Mouse (Mus musculus) liver, adult 2 months (tissue): ENCODE measurements around the gene Fam69a. TPM values are rescaled to one million over a fixed set of nuclear protein-coding genes. Genes with fewer than 3 reads are reported as not detected.

Source experiments
- DNase-seq: peaks from one replicate; pipeline ENCODE4 v3.0.0-alpha.2; 2011; ENCODE audit warnings: low read depth, low spot score; ENCODE audit errors: extremely low read depth
- H3K27ac ChIP-seq: fragments of 200-500 bp; replicated peaks from 2 replicates; pipeline ENCODE4 v1.5.1; 2012; ENCODE audit warnings: low read depth, mild to moderate bottlenecking, control low read depth, inconsistent platforms, low read length; ENCODE audit not compliant: insufficient read depth
- H3K27me3 ChIP-seq: fragments of 200-500 bp; 2 replicates; pipeline ENCODE4 v1.6.1; 2012; ENCODE audit warnings: mild to moderate bottlenecking, moderate library complexity, low read length, inconsistent platforms; ENCODE audit not compliant: control insufficient read depth, insufficient read depth
- H3K36me3 ChIP-seq: fragments of 200-500 bp; 2 replicates; pipeline ENCODE4 v1.6.1; 2012; ENCODE audit warnings: low read length, inconsistent platforms; ENCODE audit not compliant: control insufficient read depth, insufficient read depth
- H3K4me1 ChIP-seq: fragments of 200-500 bp; 2 replicates; pipeline ENCODE4 v1.6.1; 2011; ENCODE audit warnings: low read length; ENCODE audit not compliant: control insufficient read depth, insufficient read depth
- H3K4me3 ChIP-seq: fragments of 200-500 bp; 2 replicates; pipeline ENCODE4 v1.5.1; 2011; ENCODE audit warnings: low read depth, mild to moderate bottlenecking, control low read depth, low read length, moderate library complexity; ENCODE audit not compliant: insufficient read depth
- H3K79me2 ChIP-seq: fragments of 200-500 bp; 2 replicates; pipeline ENCODE4 v1.6.1; 2012; ENCODE audit warnings: inconsistent platforms, mild to moderate bottlenecking, low read length, moderate library complexity; ENCODE audit not compliant: control insufficient read depth, insufficient read depth
- H3K9ac ChIP-seq: fragments of 200-500 bp; 2 replicates; pipeline ENCODE4 v1.6.1; 2012; ENCODE audit warnings: low read depth, mild to moderate bottlenecking, control low read depth, inconsistent platforms, low read length
- CTCF ChIP-seq: fragments of 200-500 bp; IDR thresholded peaks from 2 replicates; pipeline ENCODE4 v1.5.1; 2011; ENCODE audit warnings: low read depth, low read length, control low read depth
- POLR2A ChIP-seq: fragments of 200-500 bp; IDR thresholded peaks from 2 replicates; pipeline ENCODE4 v1.6.1; 2011; ENCODE audit warnings: low read length, control low read depth; ENCODE audit not compliant: insufficient read depth; ENCODE audit errors: extremely low read depth
- WGBS: fragments of 180-500 bp; shearing (Covaris S2); methylation state at CpG from one replicate; pipeline ENCODE4 v1.1.7; 2018; 5-methylcytosine and 5-hydroxymethylcytosine counted together
- polyA plus RNA-seq: library from polyadenylated mRNA; depleted of rRNA; stranded (reverse); fragments of >200 nt; gene quantifications from 2 replicates; pipeline ENCODE4 v1.2.3, GENCODE M21; 2012; rRNA removed
- total RNA-seq: library from RNA; depleted of rRNA; stranded (reverse); fragments of >200 nt; gene quantifications from 2 replicates; pipeline ENCODE4 v1.2.3, GENCODE M21; 2014; rRNA removed

Gene Fam69a
- total and polyA plus RNA-seq, 2 experiments, result 1.4 to 5.3 TPM

GRCm38 (mm10) chr5:107866127-107867126, 120.5 kb downstream of the Fam69a start:
- no peak overlapping the region for H3K4me3 ChIP-seq
- DNase-seq, result no peak
- no peak overlapping the region for H3K27ac ChIP-seq
- TF ChIP-seq CTCF (no peak), POLR2A (no peak)
- H3K4me1 ChIP-seq, result peaks cover 26% of the 10 kb centered on the region
- H3K9ac ChIP-seq, result no peak overlapping the region
- H3K27me3 ChIP-seq, result no peaks in the 10 kb centered on the region
- 26% methylated on average over 2 of the region's 2 CpGs for WGBS
- H3K79me2 ChIP-seq, result peaks cover 40% of the 10 kb centered on the region
- 0 out of 2 replicates have a peak, but pooled peaks cover 2% of the 10 kb centered on the region for H3K36me3 ChIP-seq

GRCm38 (mm10) chr5:107863971-107864370, 122.9 kb downstream of the Fam69a start:
- peak; percentile 57 for DNase-seq
- no peak overlapping the region; the same call in 1 of the 2 replicates for H3K9ac ChIP-seq
- WGBS, result 21% methylated on average over 3 of the region's 3 CpGs
- TF ChIP-seq CTCF (no peak), POLR2A (no peak)
- no peaks in the 10 kb centered on the region for H3K36me3 ChIP-seq
- no peaks in the 10 kb centered on the region for H3K27me3 ChIP-seq
- H3K4me1 ChIP-seq, result peaks cover 24% of the 10 kb centered on the region
- peaks cover 46% of the 10 kb centered on the region for H3K79me2 ChIP-seq
- H3K4me3 ChIP-seq, result no peak overlapping the region
- peak overlapping the region; percentile 36; the same call in 1 of the 2 replicates for H3K27ac ChIP-seq

- Histone ChIP-seq H3K9ac (no peak overlapping the region), H3K4me3 (no peak overlapping the region), H3K79me2 (peaks cover 27% of the 10 kb centered on the region), H3K27me3 (no peaks in the 10 kb centered on the region), H3K27ac (no peak overlapping the region), H3K4me1 (peaks cover 20% of the 10 kb centered on the region), H3K36me3 (no peaks in the 10 kb centered on the region)
- no peak for DNase-seq
- TF ChIP-seq CTCF (peak; percentile 69), POLR2A (no peak)
- WGBS, result 23% methylated on average over 2 of the region's 2 CpGs
These were observed 127.9 kb downstream of the Fam69a start for GRCm38 (mm10) chr5:107858963-107859362.

Other genes with a start within 250 kb of the Fam69a start
- gene Ube2d2b, start 157.0 kb downstream of the Fam69a start, total RNA-seq, result not detected in 2 replicates
- not detected in 2 replicates for gene Ube2d2b, start 157.0 kb downstream of the Fam69a start, polyA plus RNA-seq
- gene Evi5, start 112.0 kb downstream of the Fam69a start, total RNA-seq, result 118 and 136 TPM in 2 replicates
- gene Evi5, start 112.0 kb downstream of the Fam69a start, polyA plus RNA-seq, result 29.0 and 35.1 TPM in 2 replicates
- gene Rpl5, start 86.6 kb downstream of the Fam69a start, total RNA-seq, result 103 and 148 TPM in 2 replicates
- 5.9 and 12.7 TPM in 2 replicates for gene Rpl5, start 86.6 kb downstream of the Fam69a start, polyA plus RNA-seq
- gene Mtf2, start 78.6 kb upstream of the Fam69a start, total RNA-seq, result 8.2 and 9.8 TPM in 2 replicates
- 3.1 and 4.3 TPM in 2 replicates for gene Mtf2, start 78.6 kb upstream of the Fam69a start, polyA plus RNA-seq
- gene Tmed5, start 145.5 kb upstream of the Fam69a start, total RNA-seq, result 86.8 and 109 TPM in 2 replicates
- gene Tmed5, start 145.5 kb upstream of the Fam69a start, polyA plus RNA-seq, result 104 and 106 TPM in 2 replicates
- 0.18 and 0.87 TPM in 2 replicates for gene Ccdc18, start 145.8 kb upstream of the Fam69a start, total RNA-seq
- gene Ccdc18, start 145.8 kb upstream of the Fam69a start, polyA plus RNA-seq, result 0.06 TPM in 1 of 2 replicates, not detected in the other